Mouse (Mus musculus): Measurements from ENCODE around the gene Cd40.

GRCm38 (mm10) chr2:165121206-165121840 is 65.9 kb downstream of the Cd40 start:
- no peak for TF ChIP-seq POLR2A (IDR thresholded peaks at IDR 0.05; ENCODE audit: low read depth, low read length)
- no peak for TF ChIP-seq CTCF (IDR thresholded peaks at IDR 0.05; ENCODE audit: extremely low read depth, insufficient read length, insufficient replicate concordance, low read depth, low read length)

All from small intestine, adult 2 months (tissue).